Mouse (Mus musculus) testis, adult 2 months (tissue): Measurements from ENCODE around the gene Amhr2.

Experiments used
- CTCF ChIP-seq: fragments of 200-500 bp; IDR thresholded peaks from 2 replicates; pipeline ENCODE4 v1.5.1; 2012; ENCODE audit warnings: low read depth, mild to moderate bottlenecking, inconsistent platforms, low read length, moderate library complexity; ENCODE audit not compliant: control insufficient read depth, insufficient read depth, insufficient replicate concordance
- POLR2A ChIP-seq: fragments of 200-500 bp; IDR thresholded peaks from 2 replicates; pipeline ENCODE4 v1.6.1; 2012; ENCODE audit warnings: low read depth, mild to moderate bottlenecking, inconsistent platforms, low read length, moderate library complexity; ENCODE audit not compliant: control insufficient read depth

DNA sequence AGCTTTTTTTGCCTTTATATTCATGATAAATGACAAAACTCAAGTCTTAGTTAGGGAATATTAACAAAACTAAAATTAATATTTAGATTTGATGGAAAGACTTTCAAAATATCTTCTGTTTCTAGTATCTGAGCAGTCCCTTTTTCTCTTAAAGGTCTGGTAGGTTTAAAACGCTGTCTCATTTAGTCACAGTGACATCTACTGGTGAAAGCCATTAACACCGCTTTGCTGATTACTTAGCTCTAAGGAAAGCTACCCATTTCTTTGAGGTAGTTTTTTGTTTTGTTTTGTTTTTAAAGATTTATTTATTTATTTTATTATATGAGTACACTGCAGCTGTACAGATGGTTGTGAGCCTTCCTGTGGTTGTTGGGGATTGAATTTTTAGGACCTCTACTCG, 23.7 kb upstream of the Amhr2 start:
- TF ChIP-seq CTCF: no peak
- no peak for TF ChIP-seq POLR2A
